Mouse (Mus musculus) thymus, postnatal 36 days (tissue): Measurements from ENCODE around the gene Shoc2.
"Not testable (repeated sequence)": the region's sequence is repeated elsewhere in the genome, so short reads cannot be mapped to it uniquely, and the experiment has no call there.

ENCODE experiments used
- DNase-seq, 2 experiments: peaks; one replicate each; pipeline ENCODE4 v3.0.0; 2022; ENCODE audit warnings: mixed read lengths in 2 of 2

Gene Shoc2

DNA sequence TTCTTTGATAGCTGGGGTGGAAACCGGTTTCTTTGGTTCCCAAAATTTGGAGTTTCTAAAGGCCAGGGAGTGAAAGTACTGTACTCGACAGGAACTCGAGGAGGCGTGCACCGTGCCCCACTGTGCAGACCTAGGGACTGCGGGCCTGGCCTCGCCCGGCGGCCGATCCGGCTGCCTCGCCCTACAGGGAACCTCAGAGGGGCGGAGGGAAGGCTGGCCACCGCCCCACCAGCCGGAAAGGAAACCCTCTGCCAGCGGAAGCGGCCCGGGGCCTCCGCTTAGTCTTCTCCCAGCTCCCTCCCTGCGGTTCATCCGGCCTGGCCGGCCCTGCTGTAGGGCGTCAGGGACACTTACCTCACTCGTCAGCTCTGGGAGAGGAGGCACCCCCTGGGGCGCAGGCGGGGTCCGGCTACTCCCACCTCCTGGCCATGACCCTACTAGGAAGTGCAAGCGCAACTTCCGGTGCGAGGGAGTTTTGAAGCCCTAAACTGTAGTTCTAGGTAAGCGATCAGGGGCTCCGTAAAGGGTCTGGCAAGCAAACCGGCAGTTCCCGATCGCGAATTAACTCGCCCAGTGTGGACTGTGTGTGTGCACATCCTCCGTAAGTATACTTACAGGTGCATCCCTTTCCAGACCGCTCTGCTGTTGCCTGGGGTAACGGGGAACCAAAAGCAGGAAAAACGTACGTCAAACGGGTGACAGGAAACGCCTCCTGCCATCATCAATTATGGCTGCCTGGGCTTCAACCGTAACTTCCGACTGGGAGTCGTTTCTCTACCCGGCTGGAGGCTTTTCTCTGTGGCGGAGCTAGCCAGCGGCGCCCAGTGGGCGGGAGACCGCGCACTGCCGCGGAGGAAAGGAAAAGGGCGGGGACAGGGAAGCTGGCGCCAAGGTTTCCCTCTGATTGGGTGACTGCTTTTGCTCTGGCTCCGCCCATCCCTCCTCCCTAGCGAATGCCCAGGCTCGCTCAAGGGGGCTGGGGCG is at the start of gene Shoc2, which contains the start of gene Bbip1:
TSS of gene Shoc2 (plus strand) at position 505 of the 984 bp plus-strand sequence.
TSS of gene Bbip1 (minus strand) at position 826 of the 984 bp plus-strand sequence.
- DNase-seq, result peak; percentile 98 to 100

DNA sequence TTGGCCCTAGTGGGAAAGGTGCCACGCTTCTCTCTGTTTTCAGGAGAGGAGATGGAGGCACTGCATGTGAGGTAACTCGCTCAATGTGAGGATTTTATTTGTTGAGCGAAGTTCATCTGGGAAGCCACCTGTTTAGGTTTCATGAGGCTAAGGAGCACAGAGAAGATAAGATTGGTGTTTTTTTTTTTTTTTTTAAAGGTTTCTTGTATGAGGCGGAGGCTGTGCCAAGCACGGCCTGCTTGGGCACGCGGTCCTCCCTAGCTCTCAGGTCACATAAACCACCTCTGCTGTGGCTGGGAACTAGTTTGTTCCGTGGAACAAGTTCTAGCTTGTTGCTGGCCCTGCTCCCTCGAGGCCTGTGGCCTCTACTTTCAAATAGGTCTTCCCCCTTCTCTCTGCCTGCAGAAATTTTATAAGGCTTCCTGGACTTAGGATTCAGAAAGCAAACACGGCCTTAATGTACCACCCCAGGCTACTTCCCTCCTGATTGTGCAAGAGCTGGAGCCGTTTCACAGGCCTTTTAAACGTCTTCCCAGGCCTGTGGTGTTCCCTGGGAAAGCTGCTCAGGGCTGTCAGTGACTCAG is 49.5 kb upstream of the Shoc2 start:
- peak in 1 of 2 experiments; percentile 41 for DNase-seq

DNA sequence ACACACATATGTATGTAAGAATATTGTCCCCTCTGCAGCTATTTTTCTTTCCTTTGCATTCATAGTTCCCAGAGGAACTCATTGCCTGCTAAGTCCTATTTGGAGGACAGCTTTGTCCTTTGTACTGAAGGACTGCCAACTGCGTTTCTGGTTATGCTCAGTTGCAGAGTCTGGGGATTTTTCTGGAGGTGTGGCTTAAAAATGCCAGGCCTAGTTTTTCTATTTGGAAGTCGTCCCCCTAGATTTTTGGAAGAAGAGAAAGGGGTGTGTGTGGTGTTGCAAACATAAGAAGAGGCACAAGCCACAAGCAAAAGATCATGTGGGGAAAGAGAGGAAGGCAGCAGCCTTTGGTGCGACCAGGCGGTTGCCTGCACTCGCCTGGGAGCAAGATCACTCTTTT is 46.1 kb upstream of the Shoc2 start:
- DNase-seq, result no peak

DNA sequence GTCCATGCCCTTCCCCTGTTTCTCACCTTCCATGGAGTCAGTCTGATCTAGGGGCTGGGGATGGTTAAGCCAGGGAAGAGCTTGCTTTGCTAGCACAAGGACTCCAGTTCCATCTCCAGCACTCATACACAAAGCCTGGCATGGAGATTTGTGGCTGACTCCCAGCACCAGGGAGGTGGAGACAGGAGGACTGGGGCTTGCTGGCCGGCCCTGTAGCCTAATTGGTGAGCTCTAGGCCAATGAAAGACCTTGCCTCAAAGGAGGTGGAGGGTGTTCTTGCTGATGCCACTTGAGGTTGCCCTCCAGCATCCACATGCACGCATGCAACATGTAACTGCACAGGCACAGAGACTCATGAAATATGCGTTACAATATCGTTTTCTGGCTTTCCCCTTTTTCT is 45.6 kb upstream of the Shoc2 start:
- no peak for DNase-seq

DNA sequence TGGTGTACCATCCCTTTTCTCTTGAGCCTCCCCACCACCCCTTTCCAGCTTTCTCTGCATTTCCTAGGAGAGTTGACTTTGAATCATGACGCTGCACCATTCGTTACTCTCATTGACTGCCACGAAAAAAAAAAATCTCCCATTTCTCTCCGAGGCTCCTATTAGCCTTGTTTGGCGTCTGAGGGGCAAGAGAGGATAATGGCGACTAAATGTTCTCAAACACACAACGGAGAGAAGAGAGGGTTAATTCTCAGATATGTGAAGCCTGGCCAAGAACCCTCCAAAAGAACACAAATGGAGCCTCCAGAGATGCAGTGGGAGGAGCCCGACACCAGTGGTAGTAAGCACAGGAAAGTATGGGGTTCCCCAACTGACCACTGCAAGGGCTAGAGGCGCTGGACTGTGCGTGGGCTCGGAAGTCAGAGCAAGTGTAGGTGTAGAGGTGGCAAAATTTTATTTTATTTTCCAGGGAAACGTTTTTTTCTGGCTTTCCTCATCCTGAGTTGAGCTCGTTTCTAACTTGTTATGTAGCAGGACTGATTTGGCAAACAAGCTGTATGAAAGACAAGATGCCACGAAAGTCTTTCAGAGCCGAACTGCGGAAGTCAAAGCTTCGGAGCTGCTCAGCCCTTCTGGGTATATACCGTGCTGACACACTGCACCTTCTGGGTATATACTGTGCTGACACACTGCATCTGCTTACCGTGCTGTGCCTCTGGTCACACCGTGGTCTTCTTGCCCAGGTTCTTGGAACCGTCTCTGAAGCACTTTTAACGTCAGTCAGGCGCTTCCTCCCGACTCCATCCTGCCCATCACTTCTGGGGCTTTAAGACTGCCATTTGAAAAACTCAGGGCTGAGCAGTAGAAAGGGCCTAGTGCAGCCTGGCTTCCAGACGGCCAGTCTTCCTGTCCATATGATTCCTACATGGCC is 44.9 kb upstream of the Shoc2 start:
- no peak for DNase-seq

DNA sequence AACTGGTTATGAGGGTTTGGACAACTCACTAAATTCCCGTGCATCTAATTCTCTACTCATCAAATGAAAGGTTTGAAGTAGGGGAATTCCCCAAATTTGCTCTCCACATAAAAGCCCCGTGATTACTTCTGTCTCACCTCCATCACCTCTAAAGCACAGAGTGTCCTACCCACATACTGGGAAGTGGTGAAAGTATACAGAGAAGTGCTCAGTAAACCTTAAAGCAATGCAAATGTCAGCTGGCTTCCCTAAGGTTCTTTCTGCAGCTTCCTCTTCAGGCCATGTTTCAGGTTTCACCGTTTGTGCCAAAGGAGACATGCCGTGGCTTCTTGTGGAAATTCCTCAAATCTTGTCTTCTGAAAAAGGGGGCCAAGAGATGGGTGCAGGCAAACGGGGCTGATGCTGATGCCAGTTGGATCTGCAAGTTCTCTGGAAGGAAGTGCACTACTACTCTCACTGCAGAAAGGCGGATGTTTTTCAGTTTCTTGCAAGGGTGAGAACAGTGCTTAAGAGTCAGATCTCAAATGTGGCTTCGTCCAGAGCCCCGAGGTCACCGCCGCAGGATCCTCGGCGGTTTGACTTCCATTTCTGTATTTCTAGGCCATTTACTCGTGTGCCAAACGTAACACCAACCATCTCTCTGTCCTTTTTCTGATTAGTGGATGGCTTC is 44.0 kb upstream of the Shoc2 start:
- peak; percentile 33 to 46 for DNase-seq

DNA sequence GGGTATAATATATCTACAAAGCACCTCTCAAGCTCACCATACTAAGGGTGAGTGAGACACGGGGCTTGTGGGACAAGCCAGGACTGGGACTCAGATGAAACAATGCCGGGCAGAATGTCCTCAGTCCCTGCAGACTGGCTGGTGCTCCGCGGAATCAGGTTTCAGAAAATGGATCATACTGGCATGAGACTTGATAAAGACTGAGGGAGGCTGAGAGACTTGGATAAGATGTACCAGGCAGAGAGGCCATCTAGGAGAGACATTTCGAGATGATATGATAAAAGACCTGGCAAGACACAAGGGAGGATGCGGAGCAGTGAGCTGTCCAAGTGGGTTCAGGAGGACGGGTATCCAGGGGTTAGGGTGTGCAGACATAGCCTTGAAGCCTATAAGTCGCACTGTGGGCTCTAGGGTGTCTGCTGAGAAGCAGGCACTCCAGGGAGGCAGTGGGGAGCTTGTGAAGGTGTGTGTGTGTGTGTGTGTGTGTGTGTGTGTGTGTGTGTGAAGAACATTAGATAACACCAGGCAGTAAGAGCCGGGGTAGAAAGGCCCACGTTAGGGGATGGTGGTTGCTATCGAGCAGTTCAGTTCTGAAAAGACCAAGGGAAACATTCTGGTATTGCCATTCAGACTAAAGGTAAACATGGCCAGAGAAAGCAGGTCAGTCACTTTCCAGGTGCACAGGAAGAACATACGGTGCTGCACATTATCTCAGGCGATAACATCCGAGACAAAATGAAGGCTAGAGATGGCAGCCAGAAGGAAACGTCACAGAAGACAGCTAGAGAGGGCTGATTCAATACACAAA is 42.0 kb upstream of the Shoc2 start:
- peak; percentile 49 for DNase-seq

DNA sequence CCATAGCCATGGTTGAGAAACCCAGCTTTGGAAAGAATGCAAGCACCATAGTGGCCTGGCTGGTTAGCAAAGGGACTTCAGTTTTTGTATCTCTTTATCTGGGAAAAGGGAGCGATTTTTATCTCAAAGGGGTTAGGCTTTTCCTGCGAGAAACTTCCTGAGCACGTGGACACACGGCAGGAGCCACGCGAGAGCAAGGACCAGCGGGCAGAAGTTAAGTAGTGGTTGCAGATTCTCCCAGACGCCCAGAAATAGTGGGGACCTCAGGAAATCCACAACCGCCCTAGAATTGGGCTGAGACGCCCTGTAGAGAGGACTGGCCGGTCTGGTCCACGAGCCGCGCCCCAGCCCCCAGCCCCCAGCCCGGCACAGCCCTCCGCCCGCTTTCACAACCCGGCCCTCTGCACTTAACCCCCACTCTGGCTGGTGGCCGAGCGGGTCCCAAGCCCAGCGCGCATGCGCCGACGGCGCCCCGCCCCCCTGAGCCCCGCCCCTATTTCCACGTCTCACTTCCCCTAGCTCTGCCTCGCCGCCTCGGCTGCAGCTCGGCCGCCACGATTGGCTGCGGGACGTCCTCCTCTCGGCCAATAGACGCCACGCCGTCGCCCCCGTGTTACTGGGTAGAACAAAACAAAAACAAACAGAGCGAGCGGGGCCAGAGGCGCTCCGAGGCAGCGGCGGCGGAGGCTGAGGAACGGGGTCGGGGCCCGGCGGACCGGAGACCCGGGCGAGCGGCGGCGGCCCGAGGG is 41.2 kb upstream of the Shoc2 start:
- DNase-seq, result peak; percentile 93 to 98

DNA sequence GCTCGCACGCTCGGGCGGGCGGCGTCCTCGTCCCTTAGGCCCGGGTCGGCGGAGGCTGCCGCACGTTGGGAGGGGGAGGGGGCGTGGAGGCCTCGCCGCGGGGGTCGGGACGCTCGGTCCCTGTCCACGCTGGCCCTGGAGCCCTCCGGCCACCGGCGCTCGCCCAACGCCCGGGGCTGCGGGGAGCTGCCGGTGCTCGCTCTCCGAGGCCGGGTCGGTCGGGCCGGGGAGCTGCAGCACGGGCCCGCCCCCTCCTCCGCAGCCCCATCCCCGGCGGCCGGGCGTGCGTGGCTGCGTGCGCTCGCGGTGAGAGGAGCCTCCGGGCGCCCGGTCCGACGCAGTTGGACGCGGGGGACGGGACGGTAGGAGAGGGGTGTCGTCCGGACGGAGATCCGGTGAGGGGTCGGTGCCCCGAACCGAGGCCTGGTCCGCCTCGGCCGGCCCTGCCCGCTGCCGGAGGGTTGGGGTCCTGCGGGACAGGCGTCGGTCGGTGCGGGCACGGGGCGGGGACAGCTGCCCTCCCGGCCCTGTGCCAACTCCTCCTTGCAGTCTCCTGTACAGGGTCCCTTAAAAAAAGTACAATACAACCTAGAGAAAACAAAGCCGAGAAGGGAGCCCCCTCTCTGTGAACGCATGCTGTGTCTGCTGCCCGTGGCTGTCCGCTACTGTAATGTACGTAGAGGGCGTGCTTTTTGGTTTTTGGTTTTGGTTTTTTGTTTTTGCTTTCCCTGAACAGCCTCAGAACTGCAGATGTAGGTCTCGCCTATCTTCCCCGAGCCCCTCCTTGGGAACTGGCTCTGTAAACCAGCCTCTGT is 40.4 kb upstream of the Shoc2 start:
- DNase-seq, result peak; percentile 71 to 76

DNA sequence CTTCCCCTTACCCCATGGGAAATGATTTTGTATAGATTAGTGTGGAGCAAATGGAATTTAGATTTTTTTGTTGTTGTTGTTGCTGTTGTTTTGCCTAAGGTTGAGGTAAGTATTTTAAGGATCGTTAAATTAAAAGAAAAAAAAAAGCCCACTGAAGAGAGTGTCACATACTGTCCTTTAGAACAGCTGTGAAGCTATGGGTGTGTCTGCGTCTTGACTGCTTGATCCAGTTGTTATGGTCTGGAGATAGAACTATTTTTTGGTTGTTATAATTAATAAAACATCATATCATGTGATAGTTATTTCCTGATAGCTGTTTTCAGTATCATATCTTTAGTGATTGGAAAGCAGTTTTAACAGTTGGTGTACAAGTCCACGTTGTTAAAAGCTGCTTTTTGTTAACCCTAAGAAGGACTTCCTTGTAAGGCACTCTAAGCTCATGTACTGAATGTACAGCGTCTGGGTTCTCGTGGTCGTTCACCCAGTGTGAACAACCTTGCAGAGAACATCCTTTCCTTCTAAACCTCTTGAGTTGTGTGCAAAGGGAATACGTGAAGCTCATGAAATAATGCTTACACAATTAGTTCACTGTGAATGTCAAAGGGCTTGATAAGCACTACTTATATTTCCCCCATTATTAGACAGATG is 39.1 kb upstream of the Shoc2 start:
- no peak for DNase-seq

DNA sequence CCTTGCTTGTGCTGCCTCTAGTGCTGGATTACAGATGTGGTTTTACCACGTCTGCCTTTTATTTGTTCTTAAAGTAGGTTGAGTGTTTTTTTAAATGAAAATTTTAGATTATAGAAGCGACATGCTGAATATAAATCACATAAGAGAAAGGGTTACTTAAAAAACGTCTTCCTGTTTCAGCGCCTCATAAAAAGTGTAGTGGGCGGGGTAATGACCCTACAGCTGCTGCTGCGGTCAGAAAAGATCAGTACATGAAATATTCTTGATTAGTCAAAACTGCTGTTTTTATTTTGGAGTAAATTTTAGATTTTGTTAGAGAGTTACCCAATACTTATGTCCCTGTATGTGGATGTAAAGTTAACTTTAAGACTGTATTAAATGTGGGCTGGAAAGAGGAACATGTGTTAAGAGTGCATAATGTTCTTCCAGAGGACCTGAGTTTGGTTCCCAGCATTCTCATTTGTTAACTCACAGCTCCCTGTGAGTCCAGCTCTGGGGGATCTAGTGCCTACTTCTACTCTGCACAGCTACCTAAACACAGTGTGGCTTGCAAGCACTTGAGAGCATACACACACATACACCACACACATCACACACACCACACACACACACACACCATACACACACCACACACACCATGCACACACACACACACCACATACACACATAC is 37.9 kb upstream of the Shoc2 start:
- DNase-seq, result no peak

DNA sequence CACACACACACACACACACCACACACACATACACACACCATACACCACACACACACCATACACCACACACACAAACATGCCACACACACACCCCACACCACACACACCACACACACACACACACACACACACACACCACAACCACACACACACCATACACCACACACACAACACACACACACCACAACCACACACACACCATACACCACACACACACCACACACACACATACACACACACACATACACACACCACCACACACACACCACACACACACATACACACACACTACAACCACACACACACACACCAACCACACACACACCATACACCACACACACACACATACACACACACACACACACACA is 37.4 kb upstream of the Shoc2 start:
- DNase-seq, result not testable (repeated sequence)

DNA sequence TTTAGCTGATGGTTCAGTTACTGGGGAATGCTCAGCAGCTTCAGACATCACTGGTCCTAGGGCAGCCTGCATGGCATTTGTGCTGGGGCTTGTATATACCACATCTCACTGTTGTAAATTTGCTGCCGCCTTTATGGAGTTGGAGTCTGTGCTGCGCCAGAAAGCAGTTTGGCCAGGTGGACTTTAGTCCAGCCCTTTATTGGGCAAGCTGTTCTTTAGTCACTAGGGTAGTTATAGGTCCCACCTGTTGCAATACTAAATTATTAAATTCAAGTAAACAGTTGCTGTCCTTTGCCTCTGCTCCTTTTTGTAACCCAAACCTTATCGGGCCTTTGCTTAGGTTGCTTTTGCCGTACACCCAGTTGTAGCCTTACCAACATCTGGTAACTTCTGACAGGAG is 29.2 kb upstream of the Shoc2 start:
- no peak for DNase-seq

DNA sequence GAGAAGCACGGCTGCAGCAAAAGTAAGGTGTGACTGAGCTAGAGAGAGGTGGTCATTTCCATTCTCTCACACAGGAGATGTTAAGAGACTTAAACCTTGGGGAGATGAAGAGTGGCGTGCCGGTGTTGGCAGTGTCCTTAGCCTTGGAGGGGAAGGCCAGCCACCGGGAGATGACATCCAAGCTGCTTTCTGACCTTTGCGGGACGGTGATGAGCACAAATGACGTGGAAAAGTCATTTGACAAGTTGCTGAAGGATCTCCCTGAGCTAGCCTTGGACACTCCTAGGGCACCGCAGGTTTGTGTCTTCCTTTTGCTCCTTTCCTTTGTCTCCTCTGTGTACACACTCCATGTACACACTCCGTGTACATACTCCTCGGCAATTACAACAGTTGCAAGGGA is 24.6 kb upstream of the Shoc2 start:
- DNase-seq, result no peak

DNA sequence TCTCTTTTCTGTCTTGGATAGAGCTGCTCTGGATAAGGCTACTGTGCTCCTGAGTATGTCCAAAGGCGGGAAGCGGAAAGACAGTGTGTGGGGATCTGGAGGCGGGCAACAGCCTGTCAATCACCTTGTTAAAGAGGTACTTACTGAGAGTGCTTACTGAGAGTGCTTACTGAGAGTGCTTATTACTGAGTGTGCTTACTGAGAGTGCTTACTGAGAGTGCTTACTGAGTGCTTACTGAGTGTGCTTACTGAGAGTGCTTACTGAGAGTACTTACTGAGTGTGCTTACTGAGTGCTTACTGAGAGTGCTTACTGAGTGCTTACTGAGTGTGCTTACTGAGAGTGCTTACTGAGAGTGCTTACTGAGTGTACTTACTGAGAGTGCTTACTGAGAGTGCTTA is 22.1 kb upstream of the Shoc2 start:
- DNase-seq, result not testable (repeated sequence)

DNA sequence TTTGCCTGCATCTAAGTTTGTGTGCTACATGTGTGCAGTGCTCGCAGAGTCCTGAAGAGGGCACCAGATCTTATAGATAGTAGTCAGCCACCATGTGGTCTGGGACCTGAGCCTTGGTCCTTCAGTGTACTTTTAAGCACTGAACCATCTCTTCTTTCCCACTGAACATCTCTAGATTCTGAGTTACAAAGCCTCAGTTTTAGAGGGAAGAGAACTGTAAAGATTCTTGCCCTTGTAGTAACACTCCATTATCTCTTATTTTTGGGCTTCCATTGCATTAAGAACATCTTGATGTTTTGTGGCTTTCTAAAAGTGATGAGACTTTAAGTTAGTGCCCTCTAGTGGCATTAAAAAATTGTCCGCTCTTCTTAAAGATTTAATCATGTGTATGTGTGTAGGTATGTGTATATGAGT is 18.8 kb upstream of the Shoc2 start:
- peak; percentile 40 to 50 for DNase-seq

DNA sequence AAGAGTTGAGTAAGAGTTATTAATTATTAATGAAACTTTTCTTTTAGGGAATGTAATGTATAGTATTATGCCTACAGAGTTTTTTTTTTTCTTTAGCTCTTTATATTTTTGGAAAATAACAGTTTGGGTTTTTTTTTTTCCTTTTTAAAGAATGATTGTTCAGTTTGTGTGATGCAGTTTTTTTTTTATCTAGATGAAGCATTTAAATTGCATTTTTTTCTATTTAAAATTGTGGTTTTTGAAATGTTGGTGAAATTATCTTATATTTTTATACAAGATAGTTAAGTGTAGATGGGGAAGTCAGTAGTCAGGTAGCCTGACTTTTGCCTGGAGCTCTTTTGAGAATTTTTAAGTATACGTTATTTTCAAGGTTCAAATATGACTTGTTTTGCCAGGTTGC is 17.4 kb upstream of the Shoc2 start:
- DNase-seq, result no peak

DNA sequence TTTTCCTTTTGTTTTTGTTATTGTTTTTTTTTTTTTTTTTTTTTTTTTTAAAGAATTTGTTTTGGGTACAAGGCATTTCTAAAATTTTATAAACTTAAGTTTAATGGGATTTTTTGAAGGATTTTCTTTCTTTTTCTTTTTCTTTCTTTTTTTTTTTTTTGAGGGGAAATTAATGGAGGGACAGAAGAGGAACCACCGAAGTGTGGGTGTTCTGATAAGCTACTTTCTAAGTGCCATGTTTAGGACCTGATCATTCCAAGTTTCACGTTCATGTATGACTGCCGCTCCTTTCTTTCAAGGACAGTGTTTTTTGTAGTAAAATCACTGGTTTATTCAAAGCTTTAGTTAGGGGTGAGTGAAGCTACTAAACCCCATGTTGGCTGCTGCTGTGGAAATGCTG is 14.9 kb upstream of the Shoc2 start:
- DNase-seq, result no peak

DNA sequence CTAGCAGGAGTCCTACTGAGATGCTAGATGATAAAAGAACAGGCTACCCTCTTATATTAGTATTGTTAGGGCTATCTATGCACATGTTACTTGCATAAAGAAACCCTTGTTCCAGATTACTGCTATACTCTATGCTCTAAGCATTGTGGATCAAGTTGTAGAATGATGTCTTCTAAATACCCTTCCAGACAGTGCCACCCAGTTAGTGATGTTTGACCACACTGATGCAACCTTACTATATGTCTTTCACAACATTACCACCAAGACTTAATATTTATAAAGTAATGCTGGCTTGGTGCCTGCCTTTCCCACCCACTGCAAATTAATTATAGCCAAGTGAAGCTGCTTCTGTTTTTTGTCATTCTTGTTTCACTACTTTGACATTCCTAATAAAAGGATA is 11.1 kb upstream of the Shoc2 start:
- DNase-seq, result no peak
